Mouse (Mus musculus) midbrain, embryonic 14.5 days (tissue): ENCODE results near the gene Golph3. TPM values are rescaled to one million over a fixed set of nuclear protein-coding genes. Genes with fewer than 3 reads are reported as not detected.

ENCODE experiments used
- ATAC-seq: fragments of 200-750 bp; cut with Nextera tagmentation; 2 replicates; pipeline ENCODE4 v1.8.0; 2017; ENCODE audit warnings: moderate number of reproducible peaks, moderate library complexity; ENCODE audit not compliant: low FRiP score, low TSS enrichment
- DNase-seq: peaks from one replicate; pipeline ENCODE4 v3.0.0-alpha.2; 2015
- H3K27ac ChIP-seq: fragments of 300-500 bp; sonication (generic); replicated peaks from 2 replicates; pipeline ENCODE4 v1.5.1; 2014; ENCODE audit warnings: mild to moderate bottlenecking, low read depth, low read length, moderate library complexity
- H3K27me3 ChIP-seq: fragments of 300-500 bp; sonication (generic); 2 replicates; pipeline ENCODE4 v1.6.1; 2014; ENCODE audit warnings: low read length, control low read depth, mixed read lengths; ENCODE audit not compliant: control insufficient read depth, insufficient read depth
- H3K36me3 ChIP-seq: fragments of 300-500 bp; sonication (generic); 2 replicates; pipeline ENCODE4 v1.6.1; 2014; ENCODE audit warnings: low read length, control low read depth; ENCODE audit not compliant: control insufficient read depth, insufficient read depth
- H3K4me1 ChIP-seq: fragments of 300-500 bp; sonication (generic); 2 replicates; pipeline ENCODE4 v1.6.1; 2014; ENCODE audit warnings: mild to moderate bottlenecking, antibody characterized with exemption, low read length, control low read depth; ENCODE audit not compliant: control insufficient read depth, insufficient read depth
- H3K4me2 ChIP-seq: fragments of 300-500 bp; sonication (generic); 2 replicates; pipeline ENCODE4 v1.6.1; 2014; ENCODE audit warnings: mild to moderate bottlenecking, low read length, moderate library complexity
- H3K4me3 ChIP-seq: fragments of 300-500 bp; sonication (generic); replicated peaks from 2 replicates; pipeline ENCODE4 v1.5.1; 2014; ENCODE audit warnings: low read depth, low read length
- H3K9ac ChIP-seq: fragments of 300-500 bp; sonication (generic); replicated peaks from 2 replicates; pipeline ENCODE4 v1.6.1; 2014; ENCODE audit warnings: mild to moderate bottlenecking, low read length, moderate library complexity
- H3K9me3 ChIP-seq: fragments of 300-500 bp; sonication (generic); 2 replicates; pipeline ENCODE4 v1.6.1; 2016; ENCODE audit warnings: low read length, control low read depth, mixed read lengths; ENCODE audit not compliant: control insufficient read depth
- WGBS: fragments of 180-500 bp; shearing (Covaris S2); extraction: QIAGEN DNeasy Blood & Tissue Kit; methylation state at CpG from one replicate; pipeline ENCODE4 v1.1.7; 2014; 5-methylcytosine and 5-hydroxymethylcytosine counted together
- polyA plus RNA-seq: library from polyadenylated mRNA; unstranded; fragments of >200 nt; fragmentation: Nextera tagmentation; extraction: Ambion mirVana; gene quantifications from 2 replicates; pipeline ENCODE4 v1.2.1, GENCODE M21; 2014

The Golph3 gene
- polyA plus RNA-seq, 1 experiment from 2014 or later = 88.2 TPM

DNA sequence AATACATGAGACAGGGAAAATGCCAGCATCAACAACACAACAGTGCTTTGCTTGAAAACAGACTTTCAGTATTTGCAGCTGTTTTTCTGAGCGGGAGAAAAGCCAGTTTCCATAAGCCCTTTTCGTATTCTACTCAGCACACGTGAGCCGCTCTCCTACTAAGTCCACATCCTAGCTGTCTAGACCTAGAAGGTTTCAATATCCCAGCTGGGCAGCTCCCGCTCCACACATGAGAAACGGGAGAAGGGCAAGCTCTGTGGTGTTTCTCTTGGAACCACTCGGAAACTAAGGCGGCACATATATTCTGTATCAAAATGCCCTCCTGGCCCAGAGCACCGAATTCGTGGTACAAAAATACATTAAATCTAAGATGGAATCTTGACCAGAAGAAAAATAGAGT lies 73.5 kb downstream of the Golph3 start:
- WGBS = 92% methylated on average over 10 of the region's 10 CpGs
- ATAC-seq (no peak), DNase-seq (no peak)
- Histone ChIP-seq H3K4me2 (no peak overlapping the region), H3K9ac (no peak overlapping the region), H3K36me3 (no peaks in the 10 kb centered on the region), H3K9me3 (no peaks in the 10 kb centered on the region), H3K27me3 (no peaks in the 10 kb centered on the region), H3K4me3 (no peak overlapping the region), H3K27ac (no peak overlapping the region), H3K4me1 (0 out of 2 replicates have a peak, but pooled peaks cover 2% of the 10 kb centered on the region)

- H3K4me1 ChIP-seq = no peaks in the 10 kb centered on the region
- no peak overlapping the region for H3K9ac ChIP-seq
- no peaks in the 10 kb centered on the region for H3K36me3 ChIP-seq
- ATAC-seq = no peak
- no peak overlapping the region for H3K27ac ChIP-seq
- no peaks in the 10 kb centered on the region for H3K27me3 ChIP-seq
- DNase-seq = no peak
- H3K4me3 ChIP-seq = no peak overlapping the region
- H3K4me2 ChIP-seq = no peak overlapping the region
- WGBS = 90% methylated on average over 6 of the region's 6 CpGs
- no peaks in the 10 kb centered on the region for H3K9me3 ChIP-seq
Observed at GRCm38 (mm10) chr15:12397032-12397431, 75.8 kb downstream of the Golph3 start.

Other genes starting within 250 kb of the Golph3 start
- gene Zfr, start 203.6 kb upstream of the Golph3 start, polyA plus RNA-seq = 183 and 222 TPM in 2 replicates
- 6.6 and 9.0 TPM in 2 replicates for gene Mtmr12, start 116.4 kb upstream of the Golph3 start, polyA plus RNA-seq
- gene 1810049J17Rik, start 449 bp downstream of the Golph3 start, polyA plus RNA-seq = 1.6 and 1.7 TPM in 2 replicates